Mouse (Mus musculus): ENCODE results near the gene Oxsr1.

DNA sequence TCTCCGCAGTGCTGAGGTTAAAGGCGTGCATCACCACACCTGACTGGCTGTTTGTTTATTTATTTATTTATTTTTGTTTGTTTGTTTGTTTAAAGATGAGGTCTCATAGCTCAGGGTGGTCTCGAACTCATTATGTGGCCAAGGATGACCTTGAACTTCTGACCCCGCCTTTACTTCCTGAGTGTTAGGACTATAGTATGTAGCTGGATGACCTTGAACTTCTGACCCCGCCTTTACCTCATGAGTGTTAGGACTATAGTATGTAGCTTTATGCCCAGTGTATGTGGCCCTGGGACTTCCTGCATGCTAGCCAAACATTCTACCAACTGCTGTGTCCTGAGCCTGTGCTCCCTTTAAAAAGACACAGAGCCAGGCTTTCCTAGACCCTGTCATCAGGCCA, 39.2 kb upstream of the Oxsr1 start:
- TF ChIP-seq CTCF (IDR thresholded peaks at IDR 0.05; ENCODE audit: borderline replicate concordance, insufficient read depth, low read depth, low read length) (no peak), POLR2A (IDR thresholded peaks at IDR 0.05; ENCODE audit: borderline replicate concordance, insufficient read depth, low read length) (no peak)

All from cerebellum, adult 2 months (tissue).